Mouse (Mus musculus) liver, embryonic 14.5 days (tissue): ENCODE results near the gene Il17rd.

Source experiments
- CTCF ChIP-seq: IDR thresholded peaks from 2 replicates; pipeline ENCODE4 v1.5.1; 2016; ENCODE audit warnings: antibody characterized with exemption, low read depth, control low read depth
- EP300 ChIP-seq: IDR thresholded peaks from 2 replicates; pipeline ENCODE4 v1.6.1; 2016; ENCODE audit warnings: antibody characterized with exemption, low read depth

GRCm38 (mm10) chr14:27024664-27025063 lies 14.1 kb upstream of the Il17rd start:
- TF ChIP-seq CTCF: no peak
- peak; percentile 66 for TF ChIP-seq EP300
